Mouse (Mus musculus) heart, embryonic 13.5 days (tissue): Measurements from ENCODE around the gene Hivep1. TPM values are rescaled to one million over a fixed set of nuclear protein-coding genes. Genes with fewer than 3 reads are reported as not detected.

Experiments used
- ATAC-seq: fragments of 200-750 bp; cut with Nextera tagmentation; 2 replicates; pipeline ENCODE4 v1.8.0; 2017; ENCODE audit warnings: moderate TSS enrichment; ENCODE audit not compliant: insufficient number of reproducible peaks, low FRiP score, low TSS enrichment; ENCODE audit errors: extremely low read depth
- H3K27ac ChIP-seq: fragments of 300-500 bp; sonication (generic); replicated peaks from 2 replicates; pipeline ENCODE4 v1.5.1; 2015; ENCODE audit warnings: moderate library complexity, mild to moderate bottlenecking, inconsistent platforms
- H3K27me3 ChIP-seq: fragments of 300-500 bp; sonication (generic); replicated peaks from 2 replicates; pipeline ENCODE4 v1.6.1; 2015; ENCODE audit warnings: mild to moderate bottlenecking, inconsistent platforms
- H3K36me3 ChIP-seq: fragments of 300-500 bp; sonication (generic); 2 replicates; pipeline ENCODE4 v1.6.1; 2015; ENCODE audit warnings: mild to moderate bottlenecking, inconsistent platforms
- H3K4me1 ChIP-seq: fragments of 300-500 bp; sonication (generic); 2 replicates; pipeline ENCODE4 v1.6.1; 2015; ENCODE audit warnings: inconsistent platforms
- H3K4me2 ChIP-seq: fragments of 300-500 bp; sonication (generic); 2 replicates; pipeline ENCODE4 v1.6.1; 2015; ENCODE audit warnings: inconsistent platforms, mild to moderate bottlenecking, moderate library complexity
- H3K4me3 ChIP-seq: fragments of 300-500 bp; sonication (generic); 2 replicates; pipeline ENCODE4 v1.5.1; 2015; ENCODE audit warnings: moderate library complexity, mild to moderate bottlenecking, inconsistent platforms
- H3K9ac ChIP-seq: fragments of 300-500 bp; sonication (generic); 2 replicates; pipeline ENCODE4 v1.6.1; 2015; ENCODE audit warnings: inconsistent platforms, mild to moderate bottlenecking, moderate library complexity
- H3K9me3 ChIP-seq: fragments of 300-500 bp; sonication (generic); 2 replicates; pipeline ENCODE4 v1.6.1; 2016; ENCODE audit warnings: inconsistent platforms
- WGBS: fragments of 180-500 bp; shearing (Covaris S2); methylation state at CpG from one replicate; pipeline ENCODE4 v1.1.7; 2015; ENCODE audit warnings: mixed read lengths; 5-methylcytosine and 5-hydroxymethylcytosine counted together
- polyA plus RNA-seq: library from polyadenylated mRNA; unstranded; fragments of >200 nt; fragmentation: Nextera tagmentation; extraction: Ambion mirVana; gene quantifications from 2 replicates; pipeline ENCODE4 v1.2.1, GENCODE M21; 2015

The Hivep1 gene
- 8.3 and 8.5 TPM in 2 replicates for polyA plus RNA-seq

DNA sequence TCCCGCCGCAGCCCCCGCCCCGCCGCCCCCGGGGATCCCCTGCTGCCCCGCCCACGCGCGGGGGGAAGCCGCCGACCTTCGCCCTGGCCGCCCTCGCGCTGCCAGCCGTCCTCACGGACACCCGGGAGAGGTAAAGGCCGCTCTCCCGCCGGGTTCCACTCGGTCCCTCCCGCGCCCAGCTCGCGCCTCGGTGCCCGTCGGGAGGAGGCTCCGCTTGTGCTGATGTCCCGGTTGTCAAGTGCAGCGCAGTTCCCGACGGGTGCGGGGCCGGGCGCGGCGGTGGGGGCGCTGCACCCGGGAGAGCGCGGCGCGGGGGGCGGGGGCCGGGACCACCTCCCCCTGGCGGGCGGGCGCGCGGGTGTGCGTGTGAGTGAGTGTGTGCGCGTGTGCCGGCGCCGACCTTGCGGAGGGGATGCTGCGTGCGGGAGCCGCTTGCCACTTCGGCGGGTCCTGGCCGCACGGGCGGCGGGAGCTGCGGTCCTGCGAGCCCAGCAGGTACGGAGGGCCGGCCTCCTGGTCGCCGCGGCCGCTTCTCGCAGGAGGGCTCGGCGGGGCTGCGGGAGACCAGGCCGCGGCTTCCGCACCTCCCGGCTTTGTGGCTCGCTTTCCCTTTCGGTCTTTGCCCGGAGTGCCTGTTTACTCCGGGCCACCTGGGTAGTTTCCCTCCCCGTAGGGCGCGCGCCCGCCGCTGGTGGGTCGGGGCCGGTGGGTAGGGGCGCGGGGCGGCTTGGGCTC lies at the start of gene Hivep1:
TSS of gene Hivep1 (plus strand) at position 61 of the 735 bp plus-strand sequence.
- WGBS, result under 1% methylated on average over 84 of the region's 100 CpGs
- peak within 1 kb of the TSS; percentile 76 for H3K4me3 ChIP-seq
- ATAC-seq, result peak; percentile 43

GRCm38 (mm10) chr13:42015484-42016045 lies 36.3 kb upstream of the Hivep1 start:
- H3K9me3 ChIP-seq, result no peaks in the 10 kb centered on the region
- H3K4me3 ChIP-seq, result no peak overlapping the region
- no peak overlapping the region for H3K27ac ChIP-seq
- no peak overlapping the region for H3K4me2 ChIP-seq
- ATAC-seq, result no peak
- no peaks in the 10 kb centered on the region for H3K36me3 ChIP-seq
- H3K9ac ChIP-seq, result no peak overlapping the region
- no peaks in the 10 kb centered on the region for H3K27me3 ChIP-seq
- WGBS, result 73% methylated on average over 10 of the region's 10 CpGs
- no peaks in the 10 kb centered on the region for H3K4me1 ChIP-seq

More for the DNA sequence above, at the start of gene Hivep1:
- H3K4me1 ChIP-seq, result peaks cover 33% of the 10 kb centered on the region
- H3K9me3 ChIP-seq, result no peaks in the 10 kb centered on the region
- peak within 1 kb of the TSS; percentile 85 for H3K4me2 ChIP-seq
- peak within 1 kb of the TSS; percentile 97 for H3K27ac ChIP-seq
- H3K36me3 ChIP-seq, result peaks cover 20% of the 10 kb centered on the region
- peak within 1 kb of the TSS; percentile 96 for H3K9ac ChIP-seq
- H3K27me3 ChIP-seq, result no peaks in the 10 kb centered on the region

GRCm38 (mm10) chr13:42016218-42016617 lies 35.6 kb upstream of the Hivep1 start:
- no peak overlapping the region for H3K4me2 ChIP-seq
- no peaks in the 10 kb centered on the region for H3K9me3 ChIP-seq

GRCm38 (mm10) chr13:42018356-42018755 lies 33.5 kb upstream of the Hivep1 start:
- no peak overlapping the region for H3K27ac ChIP-seq
- no peaks in the 10 kb centered on the region for H3K36me3 ChIP-seq
- WGBS, result 65% methylated on average over 2 of the region's 2 CpGs
- no peak for ATAC-seq
- no peaks in the 10 kb centered on the region for H3K9me3 ChIP-seq
- no peak overlapping the region for H3K4me2 ChIP-seq
- H3K27me3 ChIP-seq, result no peaks in the 10 kb centered on the region
- no peaks in the 10 kb centered on the region for H3K4me1 ChIP-seq
- H3K4me3 ChIP-seq, result no peak overlapping the region
- no peak overlapping the region for H3K9ac ChIP-seq

More at GRCm38 (mm10) chr13:42016218-42016617, 35.6 kb upstream of the Hivep1 start:
- 77% methylated on average over 5 of the region's 5 CpGs for WGBS
- H3K4me1 ChIP-seq, result no peaks in the 10 kb centered on the region
- H3K9ac ChIP-seq, result no peak overlapping the region
- no peaks in the 10 kb centered on the region for H3K36me3 ChIP-seq
- no peak for ATAC-seq
- H3K27ac ChIP-seq, result no peak overlapping the region
- no peaks in the 10 kb centered on the region for H3K27me3 ChIP-seq
- H3K4me3 ChIP-seq, result no peak overlapping the region

- H3K9ac ChIP-seq, result no peak overlapping the region
- no peak overlapping the region for H3K4me3 ChIP-seq
- no peak overlapping the region for H3K27ac ChIP-seq
- H3K4me2 ChIP-seq, result no peak overlapping the region
- peaks cover 9% of the 10 kb centered on the region for H3K4me1 ChIP-seq
- H3K36me3 ChIP-seq, result no peaks in the 10 kb centered on the region
- H3K9me3 ChIP-seq, result no peaks in the 10 kb centered on the region
- ATAC-seq, result no peak
- no peaks in the 10 kb centered on the region for H3K27me3 ChIP-seq
- WGBS, result 9% methylated on average over 2 of the region's 2 CpGs
Observed at GRCm38 (mm10) chr13:42041203-42041602, 10.6 kb upstream of the Hivep1 start.

- no peak overlapping the region for H3K27ac ChIP-seq
- ATAC-seq, result no peak
- H3K4me2 ChIP-seq, result no peak overlapping the region
- no peaks in the 10 kb centered on the region for H3K9me3 ChIP-seq
- peaks cover 12% of the 10 kb centered on the region for H3K4me1 ChIP-seq
- no peaks in the 10 kb centered on the region for H3K27me3 ChIP-seq
- H3K9ac ChIP-seq, result no peak overlapping the region
- H3K4me3 ChIP-seq, result no peak overlapping the region
- whole genome bisulfite sequencing, result 82% methylated on average over 7 of the region's 7 CpGs
- H3K36me3 ChIP-seq, result no peaks in the 10 kb centered on the region
Observed at GRCm38 (mm10) chr13:42043431-42043830, 8.4 kb upstream of the Hivep1 start.

DNA sequence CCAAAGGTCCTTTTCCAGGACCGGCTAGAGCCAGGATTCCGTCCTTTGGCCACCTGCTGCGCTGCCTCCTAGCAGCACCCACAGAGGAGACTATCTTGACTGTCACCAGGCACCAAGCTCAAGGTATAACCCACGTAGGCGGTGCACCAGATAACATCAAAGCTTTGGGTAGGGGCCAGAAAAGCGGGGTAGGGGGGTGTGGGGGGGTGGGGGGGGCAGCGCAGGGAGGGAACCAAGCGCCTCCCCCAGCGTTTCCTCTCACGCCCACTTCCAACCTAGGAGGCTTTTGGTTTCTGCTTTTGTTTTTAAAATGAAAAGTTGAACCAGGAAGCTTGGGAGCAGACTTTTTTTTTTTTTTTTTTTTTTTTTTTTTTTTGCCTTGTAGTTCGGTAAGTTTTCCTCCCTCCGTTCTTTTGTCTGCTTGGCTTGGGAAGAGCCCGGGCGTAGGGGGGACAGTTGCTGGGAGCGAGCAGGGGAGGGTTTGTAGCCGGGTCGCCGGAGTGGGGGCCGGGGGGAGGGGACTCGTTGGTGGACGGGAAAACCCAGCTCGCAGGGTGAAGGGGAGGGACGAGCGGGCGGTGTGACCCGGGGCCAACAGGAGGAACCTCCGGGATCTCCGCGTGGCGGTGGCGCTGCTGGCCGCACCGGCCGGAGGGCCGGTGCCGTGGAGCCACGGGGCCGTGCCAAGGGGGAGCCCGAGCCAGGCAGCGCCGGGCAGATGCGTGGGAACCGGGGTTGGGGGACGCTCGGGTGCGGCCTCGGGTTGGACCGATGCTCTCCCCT lies 2.6 kb upstream of the Hivep1 start:
- H3K4me3 ChIP-seq, result peak overlapping the region; percentile 76
- H3K9ac ChIP-seq, result peak overlapping the region; percentile 92
- no peaks in the 10 kb centered on the region for H3K9me3 ChIP-seq
- no peaks in the 10 kb centered on the region for H3K27me3 ChIP-seq
- H3K36me3 ChIP-seq, result no peaks in the 10 kb centered on the region
- no peak for ATAC-seq
- peak overlapping the region; percentile 92 for H3K27ac ChIP-seq
- whole genome bisulfite sequencing, result 1% methylated on average over 48 of the region's 48 CpGs
- H3K4me1 ChIP-seq, result peaks cover 25% of the 10 kb centered on the region
- peak overlapping the region; percentile 81 for H3K4me2 ChIP-seq

DNA sequence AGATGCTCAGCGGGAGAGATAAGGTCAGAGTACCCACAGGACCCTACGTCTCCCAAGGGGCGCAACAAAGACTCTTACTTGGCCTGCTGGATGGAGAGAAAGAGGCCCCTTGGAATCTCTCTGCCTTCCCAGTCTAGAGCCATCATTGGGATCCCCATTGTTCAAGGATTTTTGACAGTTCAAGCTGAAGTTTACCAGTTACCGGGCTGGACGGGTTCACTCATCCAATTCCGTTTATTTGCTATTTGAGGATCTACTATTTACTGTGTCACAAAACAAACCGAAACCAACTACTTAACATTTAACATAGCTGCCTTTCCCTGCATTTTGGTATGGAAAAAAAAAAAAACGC lies 2.1 kb upstream of the Hivep1 start:
- Histone ChIP-seq H3K9me3 (no peaks in the 10 kb centered on the region), H3K9ac (peak overlapping the region; percentile 92), H3K4me1 (peaks cover 30% of the 10 kb centered on the region), H3K4me2 (peak overlapping the region; percentile 81), H3K27me3 (no peaks in the 10 kb centered on the region), H3K27ac (peak overlapping the region; percentile 92), H3K36me3 (no peaks in the 10 kb centered on the region), H3K4me3 (peak overlapping the region; percentile 76)
- ATAC-seq, result no peak
- WGBS, result 1% methylated on average over 8 of the region's 8 CpGs

DNA sequence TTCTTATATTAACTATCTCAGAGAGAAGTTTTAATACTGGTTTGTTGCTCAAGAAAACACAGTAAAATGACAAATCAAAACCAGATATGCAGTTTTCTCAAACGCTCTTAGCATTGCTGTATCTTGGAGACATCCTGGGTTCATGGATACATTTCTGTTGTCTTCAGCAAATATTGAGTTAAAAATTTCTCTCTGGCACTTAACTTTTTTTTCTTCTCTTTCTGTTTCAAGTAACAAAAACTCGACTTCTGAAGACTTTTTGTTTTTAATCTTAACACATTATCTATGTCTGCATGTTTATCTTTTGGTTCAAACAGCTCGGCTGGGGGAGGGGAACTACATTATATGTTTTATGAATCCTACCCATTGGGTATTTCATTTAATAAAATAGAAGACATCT lies 1.7 kb upstream of the Hivep1 start:
- WGBS, result 2% methylated on average over 3 of the region's 3 CpGs

DNA sequence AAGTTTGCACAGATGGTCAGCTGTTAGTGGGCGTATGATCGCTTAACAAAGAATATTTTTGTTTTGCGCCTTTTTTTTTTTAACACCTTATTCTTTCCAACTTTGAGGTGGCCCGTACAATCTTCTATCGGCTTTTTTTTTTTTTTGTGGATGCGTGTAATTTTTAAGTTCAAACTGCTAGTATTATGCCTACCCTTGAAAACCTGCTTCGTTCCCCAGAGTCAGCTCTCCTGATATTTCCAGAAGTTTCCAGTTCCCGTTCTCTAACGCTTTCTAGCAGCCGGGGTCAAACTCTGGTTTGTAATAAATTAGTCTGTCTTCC lies 980 bp upstream of the Hivep1 start:
- H3K9me3 ChIP-seq, result no peaks in the 10 kb centered on the region
- peaks cover 33% of the 10 kb centered on the region for H3K4me1 ChIP-seq
- peak overlapping the region; percentile 76 for H3K4me3 ChIP-seq
- peak overlapping the region; percentile 92 for H3K27ac ChIP-seq
- H3K36me3 ChIP-seq, result peaks cover 7% of the 10 kb centered on the region
- peak overlapping the region; percentile 92 for H3K9ac ChIP-seq
- ATAC-seq, result no peak
- no peaks in the 10 kb centered on the region for H3K27me3 ChIP-seq
- WGBS, result 1% methylated on average over 10 of the region's 10 CpGs
- peak overlapping the region; percentile 81 for H3K4me2 ChIP-seq

More for the DNA sequence above, 1.7 kb upstream of the Hivep1 start:
- Histone ChIP-seq H3K9ac (peak overlapping the region; percentile 92), H3K27me3 (no peaks in the 10 kb centered on the region), H3K36me3 (peaks cover under 1% of the 10 kb centered on the region), H3K27ac (peak overlapping the region; percentile 92), H3K4me1 (peaks cover 33% of the 10 kb centered on the region), H3K4me3 (peak overlapping the region; percentile 76), H3K9me3 (no peaks in the 10 kb centered on the region), H3K4me2 (peak overlapping the region; percentile 81)
- ATAC-seq, result no peak

DNA sequence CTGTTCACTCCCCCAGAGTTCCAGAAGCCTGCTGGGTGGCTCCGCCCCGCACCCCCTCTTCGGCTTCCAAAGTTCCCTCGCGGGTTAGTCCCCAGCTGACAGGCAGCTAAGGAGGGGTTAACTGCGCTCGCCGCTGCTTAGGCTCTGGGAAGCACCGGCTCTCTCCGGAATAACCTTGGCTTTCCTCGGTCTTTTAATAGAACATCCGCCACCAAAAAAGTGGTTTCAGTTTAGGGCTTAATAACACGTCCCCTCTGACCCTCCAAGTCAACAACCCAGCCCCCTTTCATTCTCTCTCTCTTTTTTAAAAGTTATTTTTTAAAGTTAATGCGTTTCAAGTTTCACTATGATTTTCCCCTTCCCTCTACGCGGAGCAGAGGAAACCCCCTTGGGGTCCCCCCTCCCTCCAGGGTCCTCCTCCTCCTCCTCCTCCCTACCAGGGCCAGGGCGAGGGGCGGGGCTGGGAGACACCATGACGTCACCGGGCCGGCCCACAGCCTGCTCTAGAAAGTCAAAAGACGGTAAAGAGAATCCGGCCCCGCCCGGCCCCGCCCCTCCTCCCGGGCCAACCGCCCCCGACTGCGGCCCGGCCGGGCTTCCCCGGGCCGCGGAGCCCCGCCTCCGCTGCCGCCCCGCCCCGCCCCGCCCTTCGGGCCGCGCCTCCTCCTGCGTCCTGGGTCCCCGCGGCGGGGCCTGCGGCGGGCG lies 467 bp upstream of the Hivep1 start:
- H3K36me3 ChIP-seq, result peaks cover 12% of the 10 kb centered on the region
- peaks cover 33% of the 10 kb centered on the region for H3K4me1 ChIP-seq
- H3K27me3 ChIP-seq, result no peaks in the 10 kb centered on the region
- under 1% methylated on average over 30 of the region's 51 CpGs for WGBS
- H3K9ac ChIP-seq, result peak overlapping the region; percentile 96
- H3K9me3 ChIP-seq, result no peaks in the 10 kb centered on the region
- peak overlapping the region; percentile 97 for H3K27ac ChIP-seq
- ATAC-seq, result peak; percentile 86
- H3K4me2 ChIP-seq, result peak overlapping the region; percentile 85
- H3K4me3 ChIP-seq, result peak overlapping the region; percentile 76
